Mouse (Mus musculus): ENCODE measurements around the gene Megf8.
"Not testable (repeated sequence)": the region's sequence is repeated elsewhere in the genome, so short reads cannot be mapped to it uniquely, and the experiment has no call there.

Gene Megf8

DNA sequence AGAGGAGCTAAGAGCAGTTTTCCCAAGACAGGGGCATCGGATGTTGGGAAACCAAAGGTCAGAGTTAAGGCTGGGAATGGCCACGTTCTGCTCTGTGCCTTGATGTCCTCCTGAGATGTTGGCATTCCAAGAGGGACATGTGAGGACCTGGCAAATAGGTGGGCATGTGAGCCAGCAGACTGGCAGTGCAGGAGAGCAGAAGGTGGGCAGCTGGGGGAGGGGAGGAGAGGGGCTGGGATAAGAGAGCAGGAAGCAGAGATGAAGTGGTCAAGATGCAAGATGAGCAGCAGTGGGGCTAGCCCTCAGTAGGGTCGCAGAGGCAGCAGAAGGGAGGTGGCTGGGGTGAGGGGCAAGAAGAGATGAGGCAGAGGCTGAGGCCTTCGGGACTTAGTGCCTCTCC lies 66.9 kb downstream of the Megf8 start:
- no peak for DNase-seq (ENCODE audit: low spot score)

DNA sequence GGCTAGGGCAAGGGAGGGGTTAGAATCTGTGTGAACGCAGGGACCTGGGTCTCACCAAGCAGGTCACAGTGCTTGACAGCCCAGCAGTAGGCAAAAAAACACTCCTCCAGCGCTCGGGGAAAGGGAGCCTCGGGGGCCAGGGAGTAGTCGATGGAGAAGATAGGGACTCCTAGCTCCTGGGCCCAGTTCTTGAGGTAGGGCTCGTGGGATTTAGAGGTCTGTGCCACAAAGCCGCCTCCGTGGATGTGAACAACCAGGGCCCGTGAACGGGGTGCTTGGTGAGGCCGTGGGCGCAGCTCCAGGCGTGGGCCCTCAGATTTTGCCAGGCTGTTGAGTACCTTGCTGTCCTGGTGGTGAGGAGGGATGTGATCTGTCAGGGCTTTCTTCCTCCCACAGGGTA lies 67.4 kb downstream of the Megf8 start:
- no peak for DNase-seq (ENCODE audit: low spot score)

DNA sequence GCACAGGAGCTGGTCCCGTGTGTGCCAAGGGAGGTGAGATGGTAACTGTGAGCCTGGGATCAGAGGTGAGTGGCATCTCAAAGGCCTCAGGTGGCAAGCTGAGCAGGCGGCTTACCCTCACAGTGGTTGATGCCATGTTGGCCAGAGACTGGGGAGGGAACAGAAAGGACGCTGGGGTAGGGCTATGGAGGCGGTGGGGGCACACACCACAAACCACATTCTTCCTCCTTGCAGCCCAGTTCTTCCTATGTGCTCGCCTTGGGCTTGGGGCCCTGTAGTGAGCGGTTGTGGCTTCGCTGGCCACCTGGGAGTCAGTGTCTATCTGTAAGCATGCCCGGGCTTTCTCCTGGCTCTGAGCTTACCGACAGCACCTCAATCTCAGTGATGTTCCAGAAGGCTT lies 67.9 kb downstream of the Megf8 start:
- DNase-seq (ENCODE audit: low spot score) = no peak

DNA sequence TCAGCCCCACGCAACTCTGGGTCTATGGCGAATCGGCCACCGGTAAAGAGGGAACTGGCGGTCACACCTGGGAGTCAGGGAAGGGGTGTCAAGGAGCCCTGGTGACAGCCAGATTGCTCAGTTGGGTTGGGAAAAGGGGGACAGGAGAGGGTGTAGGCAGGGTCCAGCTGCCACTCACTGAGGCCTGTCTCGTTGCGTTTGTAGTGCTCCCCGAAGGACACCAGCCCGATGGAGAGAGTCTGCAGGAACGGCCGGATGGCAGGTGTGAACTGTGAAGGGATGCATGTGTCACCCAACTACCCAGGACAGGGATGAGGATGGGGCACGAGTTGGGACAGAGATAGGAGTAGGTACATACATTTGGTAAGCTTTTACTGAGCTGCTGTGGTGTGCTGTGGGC lies 68.3 kb downstream of the Megf8 start:
- no peak for DNase-seq (ENCODE audit: low spot score)

DNA sequence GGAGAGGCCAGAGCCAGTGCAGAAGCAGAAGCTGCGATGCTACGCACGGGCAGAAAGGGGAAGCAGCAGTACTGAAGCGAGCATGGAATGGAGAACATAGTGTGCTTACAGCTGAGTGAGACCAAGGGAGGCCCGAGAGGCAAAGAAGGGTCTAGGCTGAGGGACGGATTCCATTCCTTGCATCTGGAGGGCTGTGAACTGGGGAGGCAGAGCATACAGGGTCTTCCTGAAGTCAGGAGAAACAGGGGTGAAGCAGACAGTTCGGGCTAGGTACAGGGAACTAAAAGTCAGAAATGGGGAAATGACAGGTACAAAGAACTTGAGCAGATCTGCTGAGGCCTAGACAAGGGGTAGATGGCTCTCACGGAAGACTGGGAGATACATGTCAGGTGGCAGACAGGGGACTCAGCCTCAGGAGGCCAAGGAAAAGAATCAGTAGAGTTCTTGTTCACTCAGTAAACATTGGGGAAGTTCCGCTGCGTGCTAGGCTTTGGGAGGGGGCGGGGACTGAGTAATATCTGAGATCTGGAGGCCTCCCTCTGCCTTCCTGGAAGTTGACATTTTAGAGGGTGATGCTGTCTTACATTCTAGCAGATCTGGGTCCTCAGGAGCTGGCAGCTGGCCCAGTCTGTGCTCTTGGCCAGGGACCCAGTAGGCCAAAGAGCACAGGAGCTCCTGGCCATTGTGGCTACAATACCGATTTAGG lies 69.0 kb downstream of the Megf8 start:
- peak; percentile 66 for DNase-seq (ENCODE audit: low spot score)

DNA sequence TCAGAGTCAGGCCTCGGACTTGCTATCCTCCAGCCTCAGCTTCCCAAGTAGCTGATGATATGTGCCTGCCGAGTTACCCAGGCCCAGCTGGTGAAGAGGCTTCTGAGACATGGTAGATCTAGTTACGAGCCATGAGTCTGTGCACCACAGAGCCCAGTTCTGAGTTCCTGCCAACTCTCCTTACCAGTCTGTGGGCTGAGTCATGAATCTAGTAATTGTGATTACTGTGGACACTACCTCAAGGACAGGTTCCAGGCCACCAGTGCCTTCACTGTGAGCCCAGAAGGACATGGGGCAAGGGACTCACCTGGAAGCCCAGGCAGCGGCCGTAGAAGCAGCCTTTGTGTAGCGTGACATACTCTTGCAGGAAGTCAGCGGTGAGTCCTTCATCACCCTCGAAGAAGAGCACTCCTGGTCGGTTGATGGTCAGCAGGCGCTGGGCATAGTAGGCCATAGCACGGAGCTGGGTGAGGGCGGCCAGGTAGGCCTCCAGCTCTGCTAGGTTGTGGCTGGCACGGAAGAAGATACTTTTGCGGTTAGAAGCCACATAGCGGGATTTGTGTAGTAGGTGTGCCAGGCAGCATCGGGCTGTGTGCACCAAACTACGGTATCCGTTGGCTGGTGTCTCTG lies 71.0 kb downstream of the Megf8 start:
- no peak for DNase-seq (ENCODE audit: low spot score)

DNA sequence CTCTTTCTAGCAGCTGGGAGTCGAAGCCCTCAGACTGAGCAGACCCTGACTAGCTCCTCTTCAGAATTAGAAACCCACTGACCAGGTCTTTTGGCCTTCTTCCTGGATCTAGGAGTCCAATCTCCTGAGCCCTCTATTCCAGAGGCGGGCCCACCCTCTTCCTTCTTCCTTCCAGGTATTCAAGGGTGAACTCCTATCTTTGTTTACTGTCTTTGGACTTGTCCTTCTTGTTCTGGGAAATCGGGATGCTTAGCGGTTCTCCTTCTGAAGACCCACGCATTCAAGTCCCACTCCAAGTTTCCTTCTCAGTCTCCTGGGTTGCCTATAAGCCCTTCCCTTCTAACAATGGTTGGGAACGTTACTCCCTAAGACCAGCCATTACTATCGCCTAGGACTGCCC lies 72.0 kb downstream of the Megf8 start:
- DNase-seq (ENCODE audit: low spot score) = no peak

DNA sequence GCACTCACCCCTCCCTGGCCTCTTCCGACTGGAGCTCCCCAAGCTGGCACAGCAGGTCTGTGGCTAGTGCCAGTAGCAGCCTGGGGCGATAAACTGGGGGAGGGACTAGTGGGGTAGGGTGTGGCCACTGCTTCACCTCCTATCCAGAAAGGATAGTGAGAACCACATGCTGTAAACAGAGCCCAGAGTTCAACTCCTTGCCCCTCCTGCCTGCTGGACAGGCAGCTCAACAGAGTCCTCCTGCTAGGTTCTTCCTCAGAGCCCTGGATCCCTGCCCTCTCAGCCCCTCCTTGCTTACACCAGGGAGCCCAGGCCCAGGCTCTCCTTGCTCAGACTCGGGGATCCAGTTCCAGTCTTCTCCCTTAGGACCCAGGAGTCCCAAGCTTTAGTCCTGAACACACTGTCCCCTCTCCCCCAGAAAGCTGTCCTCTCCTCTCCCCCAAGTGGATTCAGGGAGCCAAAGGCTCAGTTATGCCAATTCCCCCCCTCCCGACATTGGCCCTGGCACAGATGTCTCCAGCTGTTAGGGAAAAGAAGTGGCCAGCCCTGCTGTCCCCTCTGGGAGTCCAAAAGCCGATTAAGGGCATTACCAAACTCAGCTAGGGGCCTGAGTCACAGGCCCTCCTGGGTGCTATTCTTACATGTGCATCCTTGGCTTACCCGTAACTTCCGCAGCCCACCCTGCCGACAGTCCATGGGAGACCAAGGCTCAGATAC lies 73.2 kb downstream of the Megf8 start:
- DNase-seq (ENCODE audit: low spot score) = peak; percentile 32

DNA sequence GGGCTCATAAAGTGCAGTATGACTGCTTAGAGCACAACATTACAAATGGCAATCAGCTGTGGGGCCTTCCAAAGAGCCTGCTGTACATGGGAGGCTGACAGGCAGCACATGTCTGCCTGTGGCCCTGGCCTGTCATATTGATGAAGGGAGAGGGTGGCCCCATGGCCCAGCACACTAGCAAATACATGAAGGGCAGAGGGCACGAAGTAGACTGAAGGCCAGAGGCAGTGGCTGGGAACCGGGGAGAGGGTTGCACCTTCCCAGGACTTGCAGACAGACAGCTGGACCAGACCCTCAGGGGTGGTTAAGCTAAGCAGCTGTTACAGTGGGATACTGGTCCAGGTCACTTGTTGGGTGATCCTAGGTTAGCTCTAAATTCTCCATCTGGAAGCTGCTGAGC lies 74.0 kb downstream of the Megf8 start:
- no peak for DNase-seq (ENCODE audit: low spot score)

DNA sequence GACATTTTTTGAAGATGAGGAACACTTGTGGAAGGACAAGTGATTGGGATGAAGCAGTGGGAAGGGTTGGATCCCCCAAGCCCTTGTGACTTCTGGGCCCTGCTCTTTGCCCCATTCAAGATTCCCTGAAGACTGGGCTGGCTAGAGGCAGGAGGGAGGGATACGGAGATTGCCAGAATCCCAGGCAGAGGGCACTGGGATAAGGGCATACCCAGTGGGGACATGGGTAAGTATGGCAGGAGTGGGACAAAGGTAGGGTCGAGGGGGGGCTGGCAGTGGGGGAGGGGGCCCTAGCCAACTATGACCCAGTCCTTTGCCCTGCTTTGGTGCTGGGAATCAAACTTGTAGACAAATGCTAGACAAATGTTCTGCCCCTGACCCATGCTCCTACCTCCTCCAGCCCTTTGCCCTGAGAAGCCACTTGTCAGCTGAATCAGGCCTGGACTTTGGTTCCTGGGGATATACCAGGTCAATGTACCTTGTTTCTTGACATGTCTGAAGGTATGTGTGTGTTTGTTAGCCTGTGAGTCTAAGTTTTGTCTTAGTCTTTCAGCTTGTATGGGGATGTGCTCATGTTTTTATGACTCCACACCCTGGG lies 75.0 kb downstream of the Megf8 start:
- DNase-seq (ENCODE audit: low spot score) = no peak

DNA sequence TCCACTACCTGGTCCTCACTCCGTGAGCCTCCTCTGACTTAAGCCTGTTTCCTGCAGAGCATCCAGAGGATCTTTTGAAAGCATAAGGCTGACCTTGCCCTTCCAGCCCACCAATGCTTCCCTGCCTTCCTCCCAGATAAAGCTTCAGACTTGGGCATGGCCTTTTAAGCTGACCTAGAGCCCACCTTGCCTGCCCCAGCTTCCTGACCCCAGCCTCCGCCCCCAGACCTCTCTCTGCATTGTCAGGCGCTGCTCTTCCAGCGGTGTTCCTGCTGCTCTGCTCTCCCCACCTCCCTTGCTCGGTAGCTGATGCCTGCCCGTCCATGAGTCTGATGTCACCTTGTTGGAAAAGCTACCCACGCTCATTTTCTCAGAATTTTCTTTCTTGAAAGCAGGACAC lies 75.9 kb downstream of the Megf8 start:
- no peak for DNase-seq (ENCODE audit: low spot score)

DNA sequence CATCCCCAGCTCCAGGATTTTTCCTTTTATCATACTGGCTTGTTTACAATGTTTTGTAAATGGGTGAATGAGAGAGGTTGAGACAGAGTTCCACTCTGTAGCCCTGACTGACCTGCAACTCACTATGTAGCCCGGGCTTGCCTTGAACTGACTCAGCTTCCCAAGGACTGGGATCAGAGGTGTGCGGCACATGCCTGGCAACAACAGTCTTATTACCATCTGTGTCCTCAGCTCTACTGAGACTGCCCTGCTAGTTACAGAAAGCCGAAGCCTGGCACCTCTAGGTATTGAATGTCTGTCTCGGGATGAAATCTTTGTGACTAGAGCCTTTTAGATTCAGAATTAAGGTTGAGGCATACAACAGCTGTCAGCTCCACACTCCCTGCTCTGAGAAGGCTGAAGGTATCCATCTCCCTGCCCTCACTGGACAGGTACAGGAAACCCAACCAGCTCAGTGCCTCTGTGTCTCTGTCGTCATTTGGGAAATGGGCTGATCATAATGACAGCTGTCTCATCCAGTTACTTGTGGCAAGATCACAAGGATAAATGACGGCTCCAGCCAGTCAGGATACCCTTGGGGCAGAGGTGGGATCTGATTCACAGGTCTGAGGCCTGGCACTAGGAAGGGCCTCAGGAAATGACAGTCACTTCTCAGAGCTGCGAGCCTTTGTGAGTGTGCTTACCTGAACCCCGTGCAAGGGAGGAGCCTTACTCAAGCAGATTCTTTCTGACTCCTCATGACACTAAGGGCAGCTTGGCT lies 76.7 kb downstream of the Megf8 start:
- no peak for DNase-seq (ENCODE audit: low spot score)

DNA sequence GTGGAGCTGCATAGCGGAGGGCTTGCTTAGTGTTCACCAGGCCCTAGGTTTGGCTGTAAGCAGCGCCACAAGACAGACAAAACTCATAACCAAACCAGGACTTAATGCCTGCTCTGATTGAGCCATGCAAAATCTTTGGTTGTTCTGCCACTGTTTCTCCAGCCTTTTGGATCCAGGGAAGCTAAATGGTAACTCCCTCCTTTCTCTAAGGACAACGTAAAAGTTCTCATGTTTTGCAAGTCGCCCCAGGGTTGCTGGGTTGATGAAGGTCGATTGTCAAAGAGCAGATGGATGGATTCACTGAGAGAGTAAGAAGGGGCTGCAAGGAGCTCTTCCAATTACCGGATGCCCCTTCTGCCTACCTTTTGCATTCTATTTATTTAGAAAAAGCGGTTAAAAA lies 77.8 kb downstream of the Megf8 start:
- DNase-seq (ENCODE audit: low spot score) = no peak

DNA sequence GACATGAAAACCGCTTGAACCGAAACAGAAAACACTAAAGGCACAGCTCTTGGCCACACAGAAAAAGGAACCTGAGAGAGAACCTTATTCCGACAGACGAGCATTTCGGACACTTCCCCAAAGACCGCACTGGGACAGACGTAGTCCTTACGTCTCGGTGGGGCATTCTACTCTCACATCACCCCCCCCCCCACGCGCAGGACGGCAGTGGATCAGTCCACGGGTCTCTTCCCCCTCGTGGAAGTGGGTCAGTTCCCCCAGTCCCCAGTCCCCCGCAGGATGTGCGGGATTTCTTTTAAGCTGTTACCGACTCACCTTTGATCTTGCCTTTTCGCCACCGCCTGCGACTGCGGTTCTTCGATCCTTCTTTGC lies 78.2 kb downstream of the Megf8 start:
- DNase-seq (ENCODE audit: low spot score) = no peak

DNA sequence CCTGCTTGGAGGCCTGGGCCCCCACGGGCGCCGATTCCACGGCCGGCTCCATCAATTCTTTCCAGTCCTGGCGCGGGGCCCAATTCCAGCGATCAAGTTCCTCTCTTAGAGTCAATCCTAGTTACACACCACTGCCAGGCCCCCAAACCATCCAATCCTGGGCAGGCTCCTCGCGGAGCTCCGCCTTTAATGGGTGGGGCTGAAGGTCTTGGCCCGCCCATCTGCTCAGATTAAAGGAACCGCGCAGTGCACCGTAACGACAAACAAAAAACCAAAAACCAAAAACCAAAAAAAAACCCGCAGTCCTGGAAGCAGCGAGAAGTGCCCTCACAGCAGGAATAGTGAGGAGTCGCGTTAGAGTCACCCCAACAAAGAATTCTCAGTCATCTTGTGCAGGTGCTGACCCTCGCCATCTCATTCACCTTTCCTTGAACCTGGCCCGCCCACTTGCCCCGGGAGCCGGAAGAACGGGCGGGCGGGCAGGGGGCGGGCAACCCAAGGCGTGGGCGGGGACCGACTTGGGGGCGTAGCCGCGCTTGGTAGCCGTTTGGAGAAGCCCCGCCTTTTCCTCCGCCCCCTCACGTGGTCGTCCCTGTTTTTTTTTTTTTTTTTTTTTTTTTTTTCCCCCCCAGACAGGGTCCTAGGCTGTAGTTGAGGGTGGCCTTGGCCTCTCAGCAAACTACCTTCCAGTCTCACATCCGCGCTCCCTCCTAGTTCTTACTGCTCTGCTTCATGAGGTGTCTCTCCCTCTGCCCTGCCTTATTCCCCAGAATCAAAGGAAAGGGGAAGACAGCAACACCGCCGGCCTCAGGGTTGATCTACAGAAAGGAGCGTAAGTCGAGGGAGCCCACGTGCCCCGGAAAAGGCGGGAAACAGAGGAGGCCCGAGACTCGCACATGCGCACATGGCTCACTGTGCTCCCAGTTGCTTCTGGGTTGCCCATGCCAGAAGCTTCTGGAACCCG lies 78.9 kb downstream of the Megf8 start:
- peak; percentile 96 for DNase-seq (ENCODE audit: low spot score)

DNA sequence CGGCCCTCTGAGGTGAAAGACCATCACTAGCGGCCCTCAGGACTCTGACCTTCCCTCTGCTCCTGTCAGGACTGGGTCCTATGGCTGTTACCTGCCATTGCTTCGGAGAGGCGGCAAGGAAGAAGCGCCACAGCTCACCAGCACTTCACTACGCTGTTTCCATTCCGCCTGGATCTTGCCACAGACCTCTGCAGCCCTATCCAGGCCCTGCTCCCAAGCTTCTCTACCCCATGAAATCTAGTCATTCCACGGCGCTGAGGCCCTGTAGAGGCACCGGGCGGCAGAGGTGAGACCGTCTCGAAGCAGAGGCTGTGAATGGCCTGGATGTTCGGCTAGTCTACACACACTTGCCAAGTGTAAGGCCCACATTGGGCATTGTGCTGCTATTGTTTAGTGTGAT lies 79.7 kb downstream of the Megf8 start:
- DNase-seq (ENCODE audit: low spot score) = peak; percentile 35

DNA sequence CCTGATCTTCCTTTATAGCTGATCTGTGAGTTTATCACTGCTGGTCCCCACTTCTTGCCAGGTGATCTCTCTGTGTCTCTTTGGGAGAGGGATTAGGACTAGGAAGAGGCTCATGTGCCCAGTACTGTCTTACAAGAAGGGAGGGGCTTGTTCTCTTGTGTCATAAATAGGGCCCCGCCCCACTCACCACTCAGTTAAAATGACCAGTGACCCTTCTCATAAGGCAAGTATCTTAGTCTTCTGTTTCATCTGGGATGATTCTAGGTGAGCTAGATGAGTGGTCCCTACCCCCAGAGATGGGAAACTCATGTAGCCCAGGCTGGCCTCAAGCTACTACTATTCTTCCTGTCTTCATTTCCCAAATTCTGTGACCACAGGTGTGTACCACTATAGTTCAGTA lies 81.6 kb downstream of the Megf8 start, which contains the start of gene Lipe:
Gene Lipe, minus strand, starts transcription at position 101 of the 400 bp plus-strand sequence.
- no peak for DNase-seq (ENCODE audit: low spot score)

DNA sequence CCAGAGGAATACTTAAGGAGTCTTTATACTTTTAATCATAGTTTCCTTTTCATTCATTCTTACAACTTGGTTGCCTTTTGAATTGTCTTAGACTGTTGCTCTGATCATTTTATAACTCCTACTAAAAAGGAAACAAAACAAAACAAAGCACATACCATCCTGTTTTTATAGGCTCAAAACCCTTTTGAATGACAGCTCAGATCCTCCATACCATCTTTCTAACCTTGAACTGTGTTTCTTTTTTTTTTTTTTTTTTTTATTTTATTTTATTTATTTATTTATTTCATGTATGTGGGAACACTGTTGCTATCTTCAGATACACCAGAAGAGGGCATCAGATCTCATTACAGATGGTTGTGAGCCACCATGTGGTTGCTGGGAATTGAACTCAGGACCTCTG lies 82.1 kb downstream of the Megf8 start:
- DNase-seq (ENCODE audit: low spot score) = not testable (repeated sequence)

DNA sequence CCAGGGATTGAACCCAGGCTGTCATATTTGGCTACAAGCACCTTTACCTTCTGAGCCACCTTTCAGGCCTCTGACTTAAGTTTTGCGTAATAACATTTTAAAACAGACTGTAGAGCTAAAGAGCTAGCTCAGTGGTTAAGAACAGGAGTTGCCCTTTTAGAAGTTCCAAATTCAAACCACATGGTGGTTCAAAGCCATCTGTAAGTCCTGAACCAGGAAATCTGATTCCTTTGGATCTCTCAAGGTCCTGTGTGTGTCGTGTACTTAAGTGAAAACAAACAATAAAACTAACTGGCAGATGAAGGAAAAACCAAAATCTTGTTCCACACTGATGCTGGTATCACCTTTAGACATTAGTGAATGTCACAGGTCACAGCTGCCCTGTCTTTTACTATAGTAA lies 84.6 kb downstream of the Megf8 start:
- DNase-seq (ENCODE audit: low spot score) = no peak

DNA sequence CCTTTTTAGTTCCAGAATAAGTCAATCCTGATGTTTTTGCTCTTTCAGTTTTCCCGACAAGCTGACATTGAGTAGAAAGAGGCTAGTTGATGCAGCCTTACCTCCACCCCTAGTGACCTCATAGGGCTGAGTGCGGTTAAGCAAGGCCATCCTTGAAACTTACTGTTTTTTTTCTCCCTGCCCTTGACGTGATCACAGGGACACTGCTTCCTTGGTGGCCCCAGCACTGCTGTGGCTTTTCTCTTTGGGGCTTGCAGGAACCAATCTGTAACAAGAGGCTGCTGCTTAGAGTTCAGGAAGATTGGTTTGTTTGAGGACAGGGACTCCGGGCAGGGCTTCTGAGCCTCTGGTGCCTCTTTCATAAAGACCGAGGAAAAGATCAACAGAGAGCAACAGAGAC lies 85.0 kb downstream of the Megf8 start:
- DNase-seq (ENCODE audit: low spot score) = no peak

DNA sequence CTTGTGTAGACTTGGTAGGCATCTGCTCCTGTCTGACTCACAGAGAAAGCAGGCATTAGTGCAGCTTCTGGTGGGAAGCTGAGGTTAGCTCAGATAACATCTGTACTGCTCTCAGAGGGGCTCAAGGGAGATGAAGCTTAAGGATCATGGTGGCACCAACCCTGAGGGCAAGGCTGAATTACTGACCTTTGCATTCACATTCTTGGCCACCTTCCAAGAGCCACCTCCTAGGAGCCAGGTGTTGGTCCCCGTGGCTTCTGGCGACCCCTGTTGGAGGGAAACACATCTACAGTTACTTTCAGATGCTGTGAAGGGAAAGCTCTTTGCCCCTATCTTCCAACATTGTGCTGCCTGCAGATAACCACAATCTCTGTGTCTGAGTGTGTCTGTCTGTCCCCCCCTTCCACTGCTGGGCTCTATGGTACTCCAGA lies 85.7 kb downstream of the Megf8 start:
- no peak for DNase-seq (ENCODE audit: low spot score)

All from layer of hippocampus, adult 11-12 months (tissue).